Mouse (Mus musculus) brown adipose tissue, adult 24 weeks (tissue): Measurements from ENCODE around the gene Paqr3. TPM values are rescaled to one million over a fixed set of nuclear protein-coding genes. Genes with fewer than 3 reads are reported as not detected.

Source experiments
- H3K27ac ChIP-seq: fragments of 200-500 bp; replicated peaks from 2 replicates; pipeline ENCODE4 v1.5.1; 2012; ENCODE audit warnings: low read depth, mild to moderate bottlenecking, low read length
- H3K4me1 ChIP-seq: fragments of 200-500 bp; 2 replicates; pipeline ENCODE4 v1.6.1; 2012; ENCODE audit warnings: low read length, mixed read lengths; ENCODE audit not compliant: control insufficient read depth, insufficient read depth, insufficient read length
- H3K4me3 ChIP-seq: fragments of 200-500 bp; 2 replicates; pipeline ENCODE4 v1.5.1; 2012; ENCODE audit warnings: low read depth, mild to moderate bottlenecking, low read length, moderate library complexity; ENCODE audit not compliant: insufficient read depth
- polyA plus RNA-seq: library from polyadenylated mRNA; stranded (reverse); fragments of >200 nt; gene quantifications from 2 replicates; pipeline ENCODE4 v1.2.4, GENCODE M21; 2012; ENCODE audit not compliant: missing spikeins, insufficient read depth, insufficient read length

Gene Paqr3
- polyA plus RNA-seq, result 2.0 and 2.6 TPM in 2 replicates

DNA sequence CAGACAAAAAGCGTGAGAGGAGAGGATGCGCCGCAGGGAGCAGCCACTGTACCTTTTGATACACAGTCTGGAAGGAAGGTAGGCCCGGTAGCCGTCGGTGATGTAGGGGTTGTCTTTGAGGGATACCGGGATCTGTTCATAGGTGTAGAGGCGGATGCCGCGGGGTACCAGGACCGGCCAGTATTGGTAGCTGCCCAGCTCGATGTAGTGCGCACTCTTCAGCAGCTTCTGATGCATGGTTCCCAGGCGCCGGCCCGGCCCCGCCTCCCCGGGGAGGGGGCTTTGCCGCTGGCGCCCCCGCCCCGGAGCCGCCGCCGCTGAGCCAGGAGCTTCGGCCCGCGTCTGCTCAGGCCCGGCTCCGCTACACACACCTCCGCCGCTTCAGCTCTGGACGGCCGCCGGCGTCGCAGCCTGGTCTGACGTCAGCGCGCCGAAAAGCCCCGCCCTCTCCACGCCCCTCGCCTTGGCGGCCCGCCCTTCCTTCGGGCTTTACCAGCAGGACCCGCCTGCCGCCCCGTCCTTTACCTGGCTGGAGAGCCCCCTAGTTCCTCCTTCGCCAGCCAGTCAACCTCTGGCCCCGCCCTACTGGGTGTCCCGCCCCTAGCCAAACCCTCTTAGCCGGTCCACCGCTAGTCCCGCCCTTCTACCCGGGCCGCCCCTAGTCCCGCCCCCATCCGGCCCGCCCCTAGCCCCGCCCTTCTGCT lies at the start of gene Paqr3:
Paqr3 (minus strand) TSS at position 390 of the 704 bp plus-strand sequence.
- Histone ChIP-seq H3K27ac (no peak within 1 kb of the TSS), H3K4me3 (peak within 1 kb of the TSS; percentile 69), H3K4me1 (peaks cover 5% of the 10 kb centered on the region; the same call in 1 of the 2 replicates)

DNA sequence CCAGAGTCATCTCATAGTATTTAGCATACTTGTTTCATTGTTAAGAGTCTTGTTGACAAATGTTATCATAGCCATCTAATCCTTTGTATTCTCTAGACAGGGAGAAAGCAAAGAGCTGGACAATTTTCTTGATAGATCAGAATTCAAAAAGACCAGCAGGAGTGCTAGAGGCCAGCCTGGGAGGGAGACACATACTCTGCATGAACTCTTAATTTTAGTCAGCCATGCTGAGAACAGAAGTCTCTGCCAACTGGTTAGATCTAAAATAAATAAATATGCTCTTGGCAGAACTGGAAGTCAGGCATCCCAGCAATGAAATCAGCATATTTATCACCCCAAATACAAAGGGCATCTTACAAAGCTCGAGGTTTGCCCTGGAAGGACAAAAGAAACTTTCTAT lies 43.3 kb upstream of the Paqr3 start:
- H3K4me3 ChIP-seq, result no peak overlapping the region
- H3K27ac ChIP-seq, result no peak overlapping the region
- no peaks in the 10 kb centered on the region for H3K4me1 ChIP-seq

DNA sequence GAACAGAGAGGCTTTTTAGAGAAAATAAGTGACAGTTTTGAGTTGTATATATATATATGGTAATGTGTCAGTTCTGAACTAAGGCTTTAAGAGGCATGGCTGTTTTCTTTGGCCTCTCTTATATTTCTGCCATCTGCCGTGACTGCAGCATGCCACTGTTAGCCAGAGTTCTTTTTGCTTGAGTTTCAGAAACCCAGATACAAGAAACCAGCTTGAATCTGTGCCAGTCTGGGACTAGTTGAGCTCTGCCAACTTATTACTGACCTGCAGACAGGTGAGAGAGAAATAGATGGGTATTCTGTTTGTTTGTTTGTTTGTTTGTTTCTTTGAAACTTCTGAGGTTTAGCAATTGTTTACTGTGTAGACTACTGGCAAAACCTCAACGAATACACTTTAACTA lies 23.9 kb upstream of the Paqr3 start:
- no peak overlapping the region for H3K27ac ChIP-seq
- H3K4me3 ChIP-seq, result no peak overlapping the region
- no peaks in the 10 kb centered on the region for H3K4me1 ChIP-seq

DNA sequence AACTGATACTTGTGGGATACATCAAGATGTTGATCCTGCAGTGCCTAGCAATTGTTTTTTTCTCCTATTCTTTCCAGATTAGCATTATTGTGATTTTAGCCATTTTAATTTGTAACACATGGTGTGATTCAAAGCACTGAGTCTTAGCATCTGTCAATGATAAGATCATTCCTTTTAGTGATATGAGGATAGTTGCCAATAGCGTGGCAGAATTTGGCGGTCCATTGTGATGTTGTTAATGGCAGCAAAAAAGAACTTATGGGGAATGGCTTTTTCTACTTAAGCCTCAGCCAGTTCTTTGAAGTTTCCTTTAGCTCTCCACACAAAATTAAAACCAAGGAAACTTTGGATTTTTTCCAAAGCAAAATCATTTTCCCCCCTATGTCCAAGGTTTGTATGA lies 18.2 kb upstream of the Paqr3 start:
- Histone ChIP-seq H3K27ac (no peak overlapping the region), H3K4me3 (no peak overlapping the region), H3K4me1 (no peaks in the 10 kb centered on the region)

DNA sequence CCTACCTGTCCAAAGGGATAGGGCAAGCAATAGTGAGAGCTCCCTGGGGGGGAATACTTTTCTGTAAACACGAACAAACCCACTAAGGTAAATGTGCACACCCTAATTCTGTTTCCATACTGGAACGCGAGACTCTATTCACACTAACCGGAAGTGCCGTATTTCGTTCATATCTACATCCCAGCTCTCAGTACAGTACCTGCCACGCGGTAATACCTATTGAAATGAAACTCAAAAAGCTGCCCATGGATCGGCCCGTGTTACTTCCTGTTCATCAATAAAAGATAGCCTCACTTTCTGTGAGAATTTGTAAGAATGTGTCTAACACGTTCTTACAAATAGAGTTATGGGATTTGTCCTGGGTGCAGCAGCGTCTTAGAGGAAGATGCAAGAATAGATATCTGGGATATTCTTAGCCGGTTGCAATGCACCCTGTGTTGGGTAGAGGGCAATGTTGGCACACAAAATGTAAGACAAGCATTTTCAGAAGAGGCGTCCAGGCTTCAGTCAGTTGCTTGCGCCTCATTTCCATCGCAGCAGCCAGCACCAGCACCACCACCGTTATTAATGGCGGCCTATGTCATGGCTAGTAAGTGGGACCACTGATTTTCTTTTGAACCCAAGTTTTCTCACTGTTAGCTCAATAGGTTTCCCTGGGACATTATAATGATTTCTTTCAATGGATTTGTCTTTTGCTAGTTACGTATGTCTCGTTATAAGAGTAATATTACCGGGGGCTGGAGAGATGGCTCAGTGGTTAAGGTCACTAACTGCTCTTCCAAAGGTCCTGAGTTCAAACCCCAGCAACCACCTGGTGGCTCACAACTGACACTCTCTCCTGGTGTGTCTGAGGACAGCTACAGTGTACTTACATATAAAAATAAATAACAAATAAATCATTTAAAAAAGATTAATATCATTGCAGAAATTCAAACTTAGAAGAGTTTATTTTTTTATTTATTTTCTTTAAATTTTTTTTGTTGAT lies 17.1 kb upstream of the Paqr3 start:
- Histone ChIP-seq H3K4me3 (no peak overlapping the region), H3K4me1 (no peaks in the 10 kb centered on the region), H3K27ac (no peak overlapping the region)

DNA sequence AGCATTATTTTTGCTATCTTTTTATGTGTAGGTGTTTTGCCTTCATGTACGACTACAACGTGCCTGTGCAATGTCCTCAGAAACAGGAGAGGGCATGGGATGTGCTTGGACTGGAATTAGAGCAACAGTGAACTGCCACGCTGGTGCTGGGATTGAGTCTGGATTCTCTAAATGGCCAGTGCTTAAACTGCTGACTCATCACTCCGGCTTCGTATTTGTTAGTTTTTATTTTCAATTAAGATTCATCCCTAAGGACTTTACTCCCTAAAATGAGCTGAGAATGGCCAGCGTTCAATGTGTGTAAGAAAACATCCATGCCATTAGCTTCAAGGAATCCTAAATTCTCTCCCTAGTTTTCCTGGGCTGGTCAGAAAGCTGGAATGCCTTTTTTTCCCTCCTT lies 15.9 kb upstream of the Paqr3 start:
- no peak overlapping the region for H3K27ac ChIP-seq

DNA sequence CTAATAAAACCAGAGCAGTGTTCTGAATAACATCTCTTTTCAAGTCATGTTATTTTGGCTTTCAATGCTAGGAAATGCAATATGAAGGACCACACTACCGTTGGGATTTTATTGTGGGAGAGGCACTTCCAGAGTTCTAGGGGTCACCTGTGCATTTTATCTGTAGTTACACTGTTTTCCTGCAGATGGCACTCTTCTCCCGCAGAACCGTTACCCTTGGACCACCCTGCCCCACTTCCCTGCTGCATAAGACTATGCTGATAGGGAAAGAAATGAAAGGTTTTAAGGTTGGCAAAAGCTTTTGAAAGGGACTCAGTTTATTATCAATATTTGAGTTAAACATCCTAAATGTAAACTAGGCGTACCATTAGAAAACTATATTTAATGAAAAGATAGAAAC lies 14.6 kb upstream of the Paqr3 start:
- Histone ChIP-seq H3K4me3 (no peak overlapping the region), H3K27ac (no peak overlapping the region), H3K4me1 (no peaks in the 10 kb centered on the region)

More for the DNA sequence above, 15.9 kb upstream of the Paqr3 start:
- no peaks in the 10 kb centered on the region for H3K4me1 ChIP-seq
- no peak overlapping the region for H3K4me3 ChIP-seq

DNA sequence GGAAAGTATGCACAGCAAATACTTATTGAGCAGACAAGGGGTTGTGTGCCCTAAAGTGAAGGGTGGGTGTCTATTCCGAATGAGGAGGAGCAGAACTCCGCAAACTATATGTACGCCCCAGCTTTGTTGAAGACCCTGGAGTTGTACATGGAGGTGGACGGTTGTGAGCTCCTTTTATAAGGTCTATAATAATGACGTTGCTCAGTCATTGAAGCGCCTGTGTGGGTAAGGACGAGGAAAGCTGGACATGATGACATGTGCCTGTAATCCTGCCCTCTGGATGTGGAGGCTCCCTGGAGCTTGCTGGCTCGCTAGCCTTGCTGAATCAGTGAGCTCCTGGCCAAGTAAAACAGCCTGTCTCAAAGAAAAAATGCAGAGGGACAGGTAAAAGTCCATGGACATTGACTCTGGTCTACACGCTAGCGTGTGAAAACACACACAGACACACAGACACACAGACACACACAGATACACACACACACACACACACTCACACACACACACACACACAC lies 14.1 kb upstream of the Paqr3 start:
- no peak overlapping the region for H3K27ac ChIP-seq
- no peaks in the 10 kb centered on the region for H3K4me1 ChIP-seq
- H3K4me3 ChIP-seq, result no peak overlapping the region

DNA sequence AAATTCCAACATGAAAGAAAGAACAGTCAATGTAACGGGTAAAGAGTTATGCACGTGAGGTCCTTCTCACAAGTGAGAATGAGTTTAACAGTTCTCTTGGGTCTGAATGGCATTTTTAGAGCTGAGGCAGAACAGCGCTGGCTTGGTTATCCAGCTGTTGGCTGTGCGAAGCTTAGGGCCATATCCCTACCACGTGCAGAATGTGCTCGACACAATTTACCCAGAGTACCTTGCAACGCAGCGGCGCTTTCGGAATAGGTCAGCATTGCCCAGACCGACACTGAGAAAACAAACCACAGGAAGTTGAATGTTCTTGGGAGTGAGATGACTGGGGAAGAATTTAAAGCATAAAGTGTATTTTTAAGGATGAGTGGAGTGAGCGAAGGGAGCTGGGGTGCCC lies 13.6 kb upstream of the Paqr3 start:
- H3K4me1 ChIP-seq, result no peaks in the 10 kb centered on the region
- no peak overlapping the region for H3K27ac ChIP-seq
- H3K4me3 ChIP-seq, result no peak overlapping the region

DNA sequence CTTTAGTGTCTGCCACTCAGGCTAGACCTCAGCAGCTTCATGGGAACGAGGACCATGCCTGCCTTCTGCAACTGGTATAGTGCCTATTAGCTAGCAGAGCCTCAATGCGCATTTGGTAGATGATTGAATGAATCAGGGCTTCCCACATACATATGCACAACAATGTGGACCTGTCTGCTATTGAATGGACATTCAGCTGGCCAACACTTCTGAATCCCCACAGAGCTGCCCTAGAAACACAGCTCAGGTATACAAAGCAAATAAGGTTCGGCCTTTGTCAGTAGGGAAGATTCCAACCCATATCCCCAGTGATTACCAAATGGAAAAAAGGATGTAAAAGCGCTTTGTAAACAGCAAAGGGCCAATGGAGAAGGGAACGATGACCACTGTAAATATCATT lies 699 bp downstream of the Paqr3 start:
- no peak overlapping the region for H3K27ac ChIP-seq
- peak overlapping the region; percentile 69 for H3K4me3 ChIP-seq
- peaks cover 5% of the 10 kb centered on the region; the same call in 1 of the 2 replicates for H3K4me1 ChIP-seq

DNA sequence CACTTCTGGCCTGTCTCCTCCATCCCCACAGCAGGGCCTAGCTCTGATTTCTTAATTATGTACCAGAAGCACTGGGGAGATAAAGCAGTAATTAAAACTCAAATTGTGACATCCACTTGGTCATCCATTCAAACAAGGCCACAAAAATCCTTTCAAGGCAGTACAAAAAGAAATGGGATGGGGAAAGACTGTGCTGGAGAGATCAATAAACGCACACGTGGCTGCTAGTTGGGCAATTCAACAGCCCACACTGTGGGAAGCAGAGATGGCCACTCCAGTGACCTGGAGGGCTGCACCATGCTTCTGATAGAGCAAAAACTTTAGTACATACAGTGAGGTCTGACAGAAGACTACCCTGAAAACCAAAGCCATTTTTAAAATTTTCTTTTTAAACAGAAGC lies 1.3 kb downstream of the Paqr3 start:
- Histone ChIP-seq H3K4me1 (peaks cover 5% of the 10 kb centered on the region; the same call in 1 of the 2 replicates), H3K27ac (no peak overlapping the region), H3K4me3 (no peak overlapping the region)

DNA sequence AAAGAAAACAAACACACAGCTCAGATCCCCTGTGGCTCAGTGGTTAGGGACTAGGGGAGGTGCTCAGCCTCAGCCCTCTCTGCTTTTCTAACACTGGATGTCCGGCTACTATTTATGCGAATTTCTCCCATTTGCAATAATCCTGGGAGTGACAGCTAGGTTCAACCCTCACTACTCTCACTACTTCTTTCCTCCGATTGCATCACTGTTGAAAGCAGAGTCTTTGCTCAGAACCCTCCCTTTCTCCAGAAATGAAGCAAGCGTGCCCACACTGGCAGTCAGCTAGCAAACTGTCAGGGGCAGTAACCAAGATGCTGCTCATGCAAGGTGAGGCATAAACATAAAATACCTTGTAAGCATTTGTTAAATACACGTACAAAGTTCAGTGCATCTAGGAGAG lies 3.1 kb downstream of the Paqr3 start:
- no peak overlapping the region for H3K4me3 ChIP-seq
- H3K4me1 ChIP-seq, result peaks cover 5% of the 10 kb centered on the region; the same call in 1 of the 2 replicates
- H3K27ac ChIP-seq, result no peak overlapping the region

DNA sequence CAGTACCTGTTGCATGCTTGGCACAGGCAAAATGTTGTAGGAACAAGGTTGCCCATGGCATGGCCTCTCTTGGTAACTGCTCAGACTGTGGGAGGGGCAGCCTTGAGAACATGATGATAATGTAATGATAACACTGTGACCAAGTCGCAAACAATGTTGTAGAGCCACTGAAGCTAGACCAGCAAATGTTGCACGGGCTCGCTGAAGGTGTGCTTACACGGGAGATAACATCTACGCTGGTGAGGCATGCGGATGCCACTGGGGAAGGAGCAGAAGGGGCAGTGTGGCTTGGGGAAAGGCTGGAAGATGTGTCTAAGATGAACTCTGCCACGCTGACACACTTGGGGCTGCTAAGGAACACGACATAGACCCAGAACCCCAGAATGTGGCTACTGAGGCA lies 11.4 kb downstream of the Paqr3 start:
- Histone ChIP-seq H3K4me1 (no peaks in the 10 kb centered on the region), H3K4me3 (no peak overlapping the region), H3K27ac (no peak overlapping the region)

DNA sequence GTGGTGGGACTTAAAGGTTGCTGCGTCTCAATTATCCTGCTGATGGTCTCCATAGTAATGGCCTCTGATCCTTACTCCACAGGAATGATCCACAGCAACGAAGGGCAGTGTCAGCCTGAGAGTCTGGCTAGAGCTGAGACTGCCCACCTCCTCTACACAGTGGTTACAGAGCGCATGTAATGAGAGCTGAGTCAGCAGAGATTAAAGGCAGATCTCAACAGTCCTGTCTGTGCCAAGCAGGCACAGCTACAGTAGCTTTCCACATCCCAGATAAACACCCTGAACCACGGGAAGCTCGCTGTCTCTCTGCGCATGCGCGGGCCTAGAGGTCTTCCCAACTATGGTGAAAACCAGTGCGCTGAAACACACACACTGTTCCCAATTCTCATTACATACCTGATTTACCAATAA lies 13.8 kb downstream of the Paqr3 start:
- Histone ChIP-seq H3K4me3 (no peak overlapping the region), H3K4me1 (no peaks in the 10 kb centered on the region), H3K27ac (no peak overlapping the region)

DNA sequence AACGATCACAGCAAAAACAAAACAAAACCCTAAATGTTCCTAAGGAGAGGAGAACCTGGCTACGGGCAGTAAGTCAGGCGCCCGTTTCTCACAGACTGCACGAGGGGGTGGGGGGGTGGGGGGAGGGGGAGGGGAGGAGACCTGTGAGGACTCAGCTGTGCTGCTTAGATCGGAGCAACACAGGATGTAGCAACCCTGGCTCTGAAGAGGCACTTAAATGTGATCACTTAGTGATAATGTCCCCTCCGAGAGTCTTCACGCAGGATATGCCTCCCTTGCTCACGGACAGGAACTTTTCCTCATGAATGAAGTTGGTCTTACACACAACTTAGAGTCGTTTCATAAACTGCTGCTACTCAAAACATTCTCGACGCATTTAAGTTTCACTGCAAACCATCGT lies 16.1 kb downstream of the Paqr3 start:
- Histone ChIP-seq H3K4me1 (no peaks in the 10 kb centered on the region), H3K4me3 (no peak overlapping the region), H3K27ac (no peak overlapping the region)
